Mouse (Mus musculus): ENCODE measurements around the gene Sult6b1.

The Sult6b1 gene

DNA sequence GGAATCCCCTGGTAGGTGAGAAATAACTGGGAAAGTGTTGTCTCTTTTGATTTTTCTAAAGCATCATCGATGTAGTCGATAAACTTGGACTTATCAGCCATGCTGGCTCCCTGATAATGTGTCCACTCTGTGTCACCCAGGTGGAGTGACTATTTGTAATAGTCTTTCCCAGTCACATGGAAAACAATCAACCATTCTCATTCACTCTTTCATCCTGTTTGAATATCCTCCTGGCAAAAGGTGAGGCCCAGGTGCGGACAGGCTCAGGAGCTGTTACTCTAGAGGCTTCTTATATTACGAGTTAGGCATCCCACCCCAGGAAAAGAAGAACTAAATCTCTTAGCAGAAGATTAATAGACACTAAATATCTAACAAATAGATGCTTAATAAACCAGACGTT, at the start of gene Sult6b1:
Sult6b1 (minus strand) TSS at position 101 of the 400 bp plus-strand sequence.
- no peak for DNase-seq (ENCODE audit: low spot score in 2 of 2)

- DNase-seq (ENCODE audit: low spot score in 2 of 2), result no peak
Measured at GRCm38 (mm10) chr17:78953240-78953639, 46.4 kb upstream of the Sult6b1 start.

- no peak for DNase-seq (ENCODE audit: low spot score in 2 of 2)
Measured at GRCm38 (mm10) chr17:78952070-78952469, 45.3 kb upstream of the Sult6b1 start.

DNA sequence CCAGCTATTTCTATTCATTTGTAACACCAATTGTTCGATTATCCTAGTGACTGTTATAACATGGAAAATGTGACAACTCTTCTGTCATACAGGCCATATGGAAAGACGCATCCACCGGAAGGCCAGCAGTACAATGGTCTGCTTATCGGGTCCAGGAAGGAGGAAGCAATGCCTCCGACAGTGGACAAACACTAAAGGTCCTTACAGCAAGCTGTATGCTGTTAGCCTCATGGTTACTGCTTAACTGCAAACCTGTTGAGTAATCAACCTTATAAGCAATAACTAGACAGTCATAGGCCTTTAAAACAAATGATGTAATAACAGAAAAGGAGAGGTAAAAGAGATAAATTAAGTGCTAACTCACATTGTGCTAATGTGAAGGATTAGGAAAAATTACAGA, 44.4 kb upstream of the Sult6b1 start:
- DNase-seq (ENCODE audit: low spot score in 2 of 2), result no peak

DNA sequence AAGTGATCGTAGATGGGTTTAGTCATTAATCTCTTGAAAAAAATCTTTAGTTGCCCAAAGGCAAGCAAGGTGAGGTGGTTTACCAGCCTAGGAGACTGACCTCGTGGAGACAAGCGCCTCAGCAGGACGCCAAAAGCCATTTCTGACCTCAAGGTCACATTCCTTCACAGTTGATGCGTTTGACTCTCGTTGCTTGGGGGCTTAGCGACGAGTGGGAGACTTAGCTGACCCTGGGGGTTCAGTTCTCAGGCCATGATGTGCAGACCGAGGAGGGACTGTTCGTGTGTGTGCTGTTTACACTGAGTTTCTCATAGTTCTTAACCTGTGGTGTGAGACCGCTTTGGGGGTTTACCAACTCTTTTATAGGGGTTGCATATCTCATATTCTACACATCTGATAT, 35.8 kb upstream of the Sult6b1 start:
- DNase-seq (ENCODE audit: low spot score in 2 of 2), result no peak

- DNase-seq (ENCODE audit: low spot score in 2 of 2), result no peak
Measured at GRCm38 (mm10) chr17:78938927-78939326, 32.1 kb upstream of the Sult6b1 start.

DNA sequence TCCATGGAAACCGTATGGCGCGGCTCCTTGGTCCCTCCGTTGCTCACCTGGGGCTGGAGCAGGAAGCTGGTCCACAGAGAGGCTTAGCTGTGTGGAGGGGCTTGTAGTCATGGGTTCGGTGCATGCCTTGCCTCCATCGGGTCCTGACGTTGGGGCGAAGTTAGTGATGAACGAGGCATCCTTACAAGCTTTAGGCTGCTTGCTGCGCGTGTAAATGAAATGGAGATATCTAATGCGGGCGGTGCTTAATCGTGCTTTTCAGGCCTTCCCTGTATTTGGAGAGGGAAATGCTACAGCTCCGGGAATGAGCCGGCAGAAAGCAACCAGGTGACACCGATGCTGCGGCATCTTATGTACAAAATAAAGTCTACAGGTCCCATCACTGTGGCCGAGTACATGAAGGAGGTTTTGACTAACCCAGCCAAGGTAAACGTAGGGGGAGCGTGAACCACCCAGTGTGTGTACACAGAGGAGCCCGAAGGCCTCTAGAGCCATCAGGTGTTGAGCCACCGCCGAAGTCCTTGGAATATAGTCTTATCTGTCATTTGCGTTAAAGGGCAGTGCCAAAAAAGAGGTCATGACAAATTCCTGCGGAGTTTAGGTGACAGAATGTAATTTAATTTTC, 30.5 kb upstream of the Sult6b1 start:
- DNase-seq (ENCODE audit: low spot score in 2 of 2), result no peak

- peak; percentile 91 to 95 for DNase-seq (ENCODE audit: low spot score in 2 of 2)
Measured at GRCm38 (mm10) chr17:78936466-78937228, 29.9 kb upstream of the Sult6b1 start, which contains the start of the genes Cebpz and Ndufaf7. Gene Cebpz (minus strand): TSS chr17:78937066. Gene Ndufaf7 (plus strand): TSS chr17:78937136.

DNA sequence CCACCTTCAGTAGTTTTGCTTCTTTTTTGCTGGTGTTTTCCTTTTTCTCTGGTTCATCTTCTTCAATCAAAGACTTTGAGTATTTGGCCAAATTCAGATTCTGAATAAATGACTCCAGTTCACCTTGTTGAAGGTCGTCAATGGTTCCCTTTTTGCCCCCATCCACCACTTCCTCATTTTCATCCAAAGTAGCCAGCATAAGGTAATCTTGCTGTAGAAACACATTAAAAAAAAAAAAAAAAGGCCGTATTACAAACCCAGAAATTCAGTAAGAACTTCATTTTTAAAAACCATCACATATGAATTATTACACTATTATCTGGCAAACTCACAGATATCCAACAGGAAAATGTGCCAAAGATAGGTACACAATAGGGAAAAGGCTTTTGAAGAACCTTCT, 29.1 kb upstream of the Sult6b1 start:
- no peak for DNase-seq (ENCODE audit: low spot score in 2 of 2)

- no peak for DNase-seq (ENCODE audit: low spot score in 2 of 2)
Measured at GRCm38 (mm10) chr17:78917696-78918095, 10.9 kb upstream of the Sult6b1 start.

- no peak for DNase-seq (ENCODE audit: low spot score in 2 of 2)
Measured at GRCm38 (mm10) chr17:78916899-78917298, 10.1 kb upstream of the Sult6b1 start.

DNA sequence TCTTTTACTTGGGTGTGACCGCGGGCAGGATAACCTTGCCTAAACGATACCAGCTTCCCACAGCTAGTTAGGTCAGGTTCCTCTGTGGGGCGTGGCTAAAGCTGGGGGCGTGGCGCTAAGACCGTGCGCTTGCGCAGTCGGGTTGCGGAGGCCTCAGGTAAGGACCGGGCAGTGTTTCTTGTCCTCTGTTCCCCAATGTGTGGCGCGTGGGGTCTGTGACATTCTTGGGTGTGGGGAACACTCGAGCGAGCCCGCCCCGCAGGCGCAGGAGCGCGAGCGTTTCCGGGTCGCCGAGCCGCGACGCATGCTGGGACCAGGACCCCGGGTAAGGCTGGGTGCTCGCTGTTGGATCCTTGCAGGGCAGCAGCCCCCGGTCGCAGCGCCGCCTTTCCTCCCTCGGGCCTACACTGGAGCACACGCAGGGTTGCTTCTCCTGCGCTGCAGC, 9.6 kb upstream of the Sult6b1 start, which contains the start of gene Cebpzos:
Cebpzos (plus strand) TSS at position 132 of the 445 bp plus-strand sequence.
- peak; percentile 72 to 77 for DNase-seq (ENCODE audit: low spot score in 2 of 2)

DNA sequence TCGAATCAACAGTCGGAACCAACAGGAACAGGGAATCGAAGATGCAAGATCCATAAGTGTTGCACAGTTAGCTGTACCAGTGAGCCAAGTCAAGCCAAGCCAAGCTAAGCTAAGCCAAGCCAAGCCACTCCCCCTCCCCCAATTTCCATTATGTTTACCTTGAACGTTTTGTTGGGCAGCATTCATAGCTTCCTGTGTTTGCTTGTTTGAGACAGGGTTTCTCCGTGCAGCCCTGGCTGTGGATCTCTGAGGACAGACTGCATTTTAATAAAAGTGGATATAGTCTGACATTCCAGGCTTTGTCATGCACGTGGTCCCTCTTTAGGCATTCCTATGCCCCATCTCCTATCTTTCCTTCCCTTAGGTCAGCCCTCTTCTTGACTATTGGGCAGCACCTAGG, 9.0 kb upstream of the Sult6b1 start:
- DNase-seq (ENCODE audit: low spot score in 2 of 2), result no peak

GRCm38 (mm10) chr17:78913921-78914320, 7.1 kb upstream of the Sult6b1 start:
- DNase-seq (ENCODE audit: low spot score in 2 of 2), result no peak

DNA sequence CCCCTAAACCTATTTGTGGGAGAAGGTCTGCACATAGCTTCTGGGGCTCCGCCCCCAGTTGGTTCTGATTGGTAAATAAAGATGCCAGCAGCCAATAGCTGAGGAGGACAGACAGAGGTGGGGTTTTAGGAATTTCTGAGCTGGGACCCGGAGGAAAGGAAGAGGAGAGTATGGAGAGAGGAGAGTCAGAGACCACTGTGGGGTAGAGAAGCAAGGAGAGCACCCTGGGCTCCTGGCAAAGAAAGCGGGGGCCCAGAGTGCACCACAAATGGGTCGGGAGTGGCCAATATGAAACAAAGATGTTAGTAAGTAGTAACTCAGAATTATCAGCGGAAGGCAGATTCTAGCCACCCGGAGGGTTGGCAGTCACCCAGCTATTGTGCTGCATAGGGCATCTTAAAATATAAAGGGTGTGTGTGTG, 6.1 kb upstream of the Sult6b1 start:
- no peak for DNase-seq (ENCODE audit: low spot score in 2 of 2)

GRCm38 (mm10) chr17:78909374-78909773, 2.6 kb upstream of the Sult6b1 start:
- DNase-seq (ENCODE audit: low spot score in 2 of 2), result no peak

DNA sequence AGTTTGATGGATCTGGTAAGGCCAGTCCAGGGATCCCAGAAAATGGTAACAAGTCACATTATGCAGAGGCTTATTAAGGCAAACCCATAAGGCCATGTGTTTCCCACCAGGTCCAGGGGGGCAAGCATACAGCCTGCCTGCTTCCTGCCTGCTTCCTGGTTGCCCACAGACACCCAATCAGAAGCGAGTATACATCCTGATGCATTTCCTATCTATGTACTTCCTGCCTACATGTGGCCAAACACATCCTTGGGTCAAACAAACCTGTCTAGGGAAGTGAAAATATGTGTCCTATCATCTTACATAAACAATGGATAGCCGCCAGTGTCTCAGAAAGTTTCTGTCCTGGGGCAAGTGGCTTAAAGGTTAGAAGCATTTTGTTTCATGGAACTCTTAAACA, 3.6 kb downstream of the Sult6b1 start:
- no peak for DNase-seq (ENCODE audit: low spot score in 2 of 2)

DNA sequence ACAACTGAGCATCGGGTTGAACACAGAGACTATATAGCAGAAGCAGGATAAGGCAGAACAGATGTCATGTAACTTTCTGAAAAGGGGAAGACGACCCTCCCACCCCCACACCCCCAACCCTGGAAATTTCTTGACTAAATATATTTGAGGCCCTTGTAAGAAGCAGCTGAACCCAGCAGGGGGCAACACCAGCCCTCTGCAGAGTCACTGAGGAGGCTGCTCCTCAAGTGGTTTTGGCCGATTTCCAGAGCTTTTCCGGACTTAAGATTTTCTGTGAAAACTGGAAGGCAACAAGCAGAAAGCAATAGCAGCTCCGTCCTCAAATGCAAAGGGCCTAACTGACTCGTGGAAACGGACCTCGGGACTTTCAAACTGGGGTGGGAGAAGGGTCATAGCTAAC, 11.4 kb downstream of the Sult6b1 start:
- DNase-seq (ENCODE audit: low spot score in 2 of 2), result no peak

- DNase-seq (ENCODE audit: low spot score in 2 of 2), result no peak
Measured at GRCm38 (mm10) chr17:78894991-78895390, 11.8 kb downstream of the Sult6b1 start.

- DNase-seq (ENCODE audit: low spot score in 2 of 2), result no peak
Measured at GRCm38 (mm10) chr17:78891020-78891419, 15.8 kb downstream of the Sult6b1 start.

- no peak for DNase-seq (ENCODE audit: low spot score in 2 of 2)
Measured at GRCm38 (mm10) chr17:78889184-78889583, 17.6 kb downstream of the Sult6b1 start.

GRCm38 (mm10) chr17:78888554-78888953, 18.2 kb downstream of the Sult6b1 start:
- no peak for DNase-seq (ENCODE audit: low spot score in 2 of 2)
